Mouse (Mus musculus) spleen, postnatal 36 days (tissue): Measurements from ENCODE around the gene Nrtn.

Experiments
- DNase-seq, 2 experiments: peaks; one replicate each; pipeline ENCODE4 v3.0.0; 2022; ENCODE audit warnings: low spot score in 2 of 2, mixed read lengths in 1 of 2

The Nrtn gene

GRCm38 (mm10) chr17:56722441-56722840 lies 34.9 kb downstream of the Nrtn start:
- no peak for DNase-seq

GRCm38 (mm10) chr17:56717363-56718058 lies 39.8 kb downstream of the Nrtn start, which contains the start of the genes Ndufa11 and Vmac:
Gene Ndufa11 (plus strand): TSS chr17:56717767.
Gene Vmac (minus strand): TSS chr17:56718022.
- peak; percentile 87 to 92 for DNase-seq

DNA sequence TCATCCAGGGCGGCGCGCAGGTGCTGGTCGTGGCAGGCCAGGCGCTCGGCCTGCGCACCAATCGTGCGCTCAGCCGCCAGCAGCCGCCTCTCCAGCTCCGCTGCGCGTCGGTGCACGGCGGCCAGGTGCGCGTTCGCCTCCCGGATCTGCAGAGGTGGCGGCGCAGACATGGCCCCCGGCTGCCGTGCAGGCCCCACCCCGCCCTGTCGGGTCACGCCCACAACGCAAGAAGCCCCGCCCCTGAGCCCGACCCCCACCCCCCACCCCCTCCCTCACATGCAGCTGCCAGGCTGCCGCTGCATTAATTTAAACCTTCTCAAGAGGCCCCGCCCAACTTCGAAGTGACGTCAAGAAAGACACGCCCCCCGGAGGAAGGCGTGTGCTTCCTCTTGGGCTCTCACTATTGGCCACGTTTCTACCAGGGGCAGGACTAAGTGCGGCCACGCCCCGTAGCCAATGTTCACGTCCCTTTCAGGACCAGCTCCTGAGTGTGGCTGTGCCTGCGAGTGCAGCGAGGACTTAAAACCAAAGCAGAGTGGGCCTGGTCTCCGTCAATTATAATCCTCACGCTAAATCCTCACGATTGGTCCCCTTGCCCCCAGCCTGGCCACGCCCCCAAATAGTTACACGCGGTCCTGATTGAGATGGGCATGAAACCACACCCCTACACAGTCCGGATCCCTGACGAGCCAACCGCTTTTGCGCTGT lies 40.5 kb downstream of the Nrtn start:
- peak; percentile 96 to 99 for DNase-seq

- no peak for DNase-seq
Observed at GRCm38 (mm10) chr17:56715914-56716654, 41.2 kb downstream of the Nrtn start.

GRCm38 (mm10) chr17:56715360-56715759 lies 42.0 kb downstream of the Nrtn start:
- no peak for DNase-seq

DNA sequence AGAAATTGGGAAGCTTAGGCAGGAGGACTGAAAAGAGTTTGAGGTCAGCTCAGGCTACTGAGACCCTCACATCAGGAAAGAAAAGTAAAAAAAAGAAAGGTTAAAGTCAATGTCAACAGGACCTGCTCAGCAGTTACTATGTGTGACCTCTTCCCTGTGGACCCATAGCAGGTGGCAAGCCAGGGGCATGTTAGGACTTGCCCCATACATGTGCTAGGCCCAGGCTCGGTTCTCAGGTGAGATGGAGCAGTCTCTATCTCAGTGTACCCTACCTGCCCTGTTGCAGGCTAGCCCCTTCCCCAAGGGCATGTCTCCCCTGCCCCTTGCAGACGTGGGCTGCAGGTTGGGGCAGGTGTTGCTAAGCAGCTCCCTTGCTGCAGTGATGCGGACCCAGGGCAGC lies 47.6 kb downstream of the Nrtn start:
- DNase-seq = no peak

GRCm38 (mm10) chr17:56708692-56709091 lies 48.6 kb downstream of the Nrtn start:
- no peak for DNase-seq

GRCm38 (mm10) chr17:56706515-56706914 lies 50.8 kb downstream of the Nrtn start:
- no peak for DNase-seq

- DNase-seq = no peak
Observed at GRCm38 (mm10) chr17:56703038-56703437, 54.3 kb downstream of the Nrtn start.
